In the genomic region with DNA sequence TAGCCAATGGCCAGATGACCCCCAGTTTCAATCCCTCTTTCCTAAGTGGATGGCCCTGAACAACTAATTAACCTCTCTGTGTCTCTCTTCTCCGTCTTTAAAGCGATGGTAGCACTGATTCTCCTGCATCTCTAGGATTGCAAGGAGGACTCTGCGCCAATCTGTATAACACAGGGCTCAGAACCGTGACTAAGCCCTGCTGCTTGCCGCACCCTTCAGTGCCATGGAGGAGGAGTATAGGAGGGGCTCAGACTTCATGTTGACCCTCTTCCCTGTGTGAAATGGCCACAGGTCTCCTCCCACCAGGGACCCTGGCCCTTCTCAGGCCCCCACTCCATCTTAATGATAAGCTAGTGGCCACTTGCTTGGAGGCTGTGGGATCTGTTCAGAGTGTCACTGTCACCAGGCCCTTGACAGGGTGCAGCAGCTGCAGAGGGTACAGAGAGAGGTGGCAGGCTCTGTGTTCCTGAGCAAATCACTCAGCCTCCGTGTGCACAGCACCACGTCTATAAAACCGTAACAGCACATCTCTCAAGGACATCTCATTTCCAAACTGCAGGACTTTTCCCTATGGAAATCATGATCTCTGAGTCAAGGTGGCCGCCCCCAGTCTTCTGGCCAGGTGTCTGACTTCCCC, we compare ENCODE assay signal across 9 mouse cellular contexts. TPM values are rescaled to one million over a fixed set of nuclear protein-coding genes. Genes with fewer than 3 reads are reported as not detected.
DNase-seq lines count a peak whose midpoint lies in the region; ATAC-seq lines count a peak whose summit lies in the region.
"Had no signal": no experiment of that assay in that cellular context is flagged by ENCODE, and none has a peak within 500 bp of the region (broad histone marks: within the 10 kb centered on the region; RNA-seq: fewer than 3 reads in every experiment).

No protein-coding gene starts in this region.

- peak; percentile 4 for DNase-seq in embryo, embryonic 10.5 days (ENCODE audit: low spot score)
- no peak for DNase-seq in embryo, embryonic 9.5 days (ENCODE audit: extremely low spot score)
- no peak for DNase-seq in gastrocnemius, postnatal 4 days (ENCODE audit: low spot score in 2 of 2)
- DNase-seq in spleen, adult 12 weeks (ENCODE audit: low spot score), result no peak

- no peak for ATAC-seq in megakaryocyte, adult 5-6 weeks (ENCODE audit: poor library complexity, severe bottlenecking)
- no peak for ATAC-seq in limb, embryonic 13.5 days (ENCODE audit: low FRiP score, low read depth)
- ATAC-seq in stomach, embryonic 16.5 days (ENCODE audit: insufficient read depth, low FRiP score), result no peak

- peak overlapping the region; percentile 39; the same call in 1 of the 2 replicates for H3K27ac ChIP-seq in limb, embryonic 13.5 days
- peak overlapping the region; percentile 78 for H3K27ac ChIP-seq in stomach, embryonic 16.5 days (ENCODE audit: low read length)
- H3K27ac ChIP-seq: macrophage had no signal

- H3K4me3 ChIP-seq in megakaryocyte, embryonic 14.5 days (replicated peaks), result peak overlapping the region; percentile 87
- peak overlapping the region; percentile 45 for H3K4me3 ChIP-seq in limb, embryonic 13.5 days
- H3K4me3 ChIP-seq in stomach, embryonic 16.5 days (replicated peaks; ENCODE audit: low read length), result peak overlapping the region; percentile 48; the same call in 1 of the 2 replicates

- H3K4me2 ChIP-seq in limb, embryonic 13.5 days (replicated peaks), result peak overlapping the region; percentile 85
- H3K4me2 ChIP-seq in stomach, embryonic 16.5 days (ENCODE audit: low read depth, low read length), result peak overlapping the region; percentile 63

- H3K9me3 ChIP-seq in megakaryocyte, embryonic 14.5 days, result peaks cover 19% of the 10 kb centered on the region
- no peaks in the 10 kb centered on the region; the same call in 1 of the 2 replicates for H3K9me3 ChIP-seq in limb, embryonic 13.5 days
- no peaks in the 10 kb centered on the region for H3K9me3 ChIP-seq in stomach, embryonic 16.5 days (replicated peaks; ENCODE audit: control insufficient read depth, low read length)

- H3K36me3 ChIP-seq in megakaryocyte, embryonic 14.5 days (replicated peaks; ENCODE audit: low read length), result no peaks in the 10 kb centered on the region
- H3K36me3 ChIP-seq in limb, embryonic 13.5 days, result no peaks in the 10 kb centered on the region
- no peaks in the 10 kb centered on the region for H3K36me3 ChIP-seq in stomach, embryonic 16.5 days (ENCODE audit: control insufficient read depth, insufficient read depth, low read length)

- WGBS in limb, embryonic 13.5 days, result 43% methylated on average over 9 of the region's 9 CpGs
- 61% methylated on average over 9 of the region's 9 CpGs for WGBS in stomach, embryonic 16.5 days

- H3K9ac ChIP-seq in limb, embryonic 13.5 days, result peak overlapping the region; percentile 56; the same call in 1 of the 2 replicates
- H3K9ac ChIP-seq in stomach, embryonic 16.5 days (ENCODE audit: low read length), result peak overlapping the region; percentile 70

- H3K4me1 ChIP-seq in megakaryocyte, embryonic 14.5 days, result peaks cover 30% of the 10 kb centered on the region
- peaks cover 37% of the 10 kb centered on the region for H3K4me1 ChIP-seq in limb, embryonic 13.5 days
- H3K4me1 ChIP-seq in stomach, embryonic 16.5 days (ENCODE audit: control insufficient read depth, insufficient read depth, low read length), result peaks cover 32% of the 10 kb centered on the region

- peaks cover 41% of the 10 kb centered on the region for H3K27me3 ChIP-seq in megakaryocyte, embryonic 14.5 days (replicated peaks)
- H3K27me3 ChIP-seq in limb, embryonic 13.5 days, result peaks cover 35% of the 10 kb centered on the region
- no peaks in the 10 kb centered on the region for H3K27me3 ChIP-seq in stomach, embryonic 16.5 days (ENCODE audit: control insufficient read depth, insufficient read depth, low read length)

RNA-seq across cellular contexts. Expression of a gene that starts 51.6 kb away (rescaled TPM):
- polyA plus RNA-seq in megakaryocyte, embryonic 14.5 days (2012; ENCODE audit: insufficient read depth, low replicate concordance), result not detected in 2 replicates
- total RNA-seq in megakaryocyte, adult 5-6 weeks (2015), result not detected in 2 replicates
- total RNA-seq in megakaryocyte, adult 5-6 weeks (2017), result not detected in 2 replicates
- polyA plus RNA-seq in limb, embryonic 13.5 days (2015; fragmentation: Nextera tagmentation; extraction: Ambion mirVana), result 2.4 and 2.8 TPM in 2 replicates
- 7.2 and 8.0 TPM in 2 replicates for polyA plus RNA-seq in stomach, embryonic 16.5 days (2015; fragmentation: Nextera tagmentation; extraction: Ambion mirVana)
- total RNA-seq in gastrocnemius, postnatal 4 days (2021), result 10 to 100 TPM in 1 of 2 experiments, 1 to 10 TPM in 1; 8.7 to 10.6 TPM
- polyA plus RNA-seq: macrophage had no signal

RNA-seq across cellular contexts. Expression of a gene that starts 51.7 kb away (rescaled TPM):
- polyA plus RNA-seq in megakaryocyte, embryonic 14.5 days (2012; ENCODE audit: insufficient read depth, low replicate concordance), result 0.46 TPM in 1 of 2 replicates, not detected in the other
- 5.2 and 8.5 TPM in 2 replicates for total RNA-seq in megakaryocyte, adult 5-6 weeks (2015)
- total RNA-seq in megakaryocyte, adult 5-6 weeks (2017), result 9.2 and 9.3 TPM in 2 replicates
- polyA plus RNA-seq in limb, embryonic 13.5 days (2015; fragmentation: Nextera tagmentation; extraction: Ambion mirVana), result 7.7 and 8.4 TPM in 2 replicates
- 11.2 and 11.5 TPM in 2 replicates for polyA plus RNA-seq in stomach, embryonic 16.5 days (2015; fragmentation: Nextera tagmentation; extraction: Ambion mirVana)
- 1 to 10 TPM; 7.5 TPM for total RNA-seq in gastrocnemius, postnatal 4 days (2021)
